Mouse (Mus musculus) CH12.LX (cell line): ENCODE data around the gene Rragd.
A peak's percentile ranks its signal among the peaks of the same experiment; 100 is the strongest.

Experiments used
- CTCF ChIP-seq, 2 experiments: IDR thresholded peaks in 1 of 2; conservative IDR thresholded peaks in 1 of 2; 2 replicates each; pipeline ENCODE4 v1.5.1; 2011 to 2012; ENCODE audit warnings: low read depth in 2 of 2, low read length in 2 of 2, improper control_type of control experiment in 1 of 2, inconsistent platforms in 1 of 2, mild to moderate bottlenecking in 1 of 2, moderate library complexity in 1 of 2
- EP300 ChIP-seq: IDR thresholded peaks from 2 replicates; pipeline ENCODE4 v1.6.1; 2011; ENCODE audit warnings: low read length, improper control_type of control experiment
- IRF4 ChIP-seq: IDR thresholded peaks from 2 replicates; pipeline ENCODE4 v1.6.1; 2014; ENCODE audit warnings: low read depth, mild to moderate bottlenecking, inconsistent platforms, low read length, improper control_type of control experiment
- MAFK ChIP-seq: IDR thresholded peaks from 2 replicates; pipeline ENCODE4 v1.6.1; 2011; ENCODE audit warnings: low read length, improper control_type of control experiment; ENCODE audit not compliant: insufficient replicate concordance
- MEF2A ChIP-seq: IDR thresholded peaks from 2 replicates; pipeline ENCODE4 v1.6.1; 2014; ENCODE audit warnings: low read depth, mild to moderate bottlenecking, inconsistent platforms, low read length, improper control_type of control experiment, borderline replicate concordance
- MXI1 ChIP-seq: IDR thresholded peaks from 2 replicates; pipeline ENCODE4 v1.6.1; 2011; ENCODE audit warnings: mild to moderate bottlenecking, low read depth, low read length, improper control_type of control experiment
- POLR2A ChIP-seq: IDR thresholded peaks from 2 replicates; pipeline ENCODE4 v1.6.1; 2011; ENCODE audit warnings: low read depth, mild to moderate bottlenecking, improper control_type of control experiment, low read length
- SIN3A ChIP-seq: IDR thresholded peaks from 2 replicates; pipeline ENCODE4 v1.6.1; 2012; ENCODE audit warnings: low read length, improper control_type of control experiment, inconsistent platforms
- ZKSCAN1 ChIP-seq: IDR thresholded peaks from 2 replicates; pipeline ENCODE4 v1.6.1; 2012; ENCODE audit warnings: low read depth, inconsistent platforms, low read length, improper control_type of control experiment, borderline replicate concordance
- ZMIZ1 ChIP-seq: IDR thresholded peaks from 2 replicates; pipeline ENCODE4 v1.6.1; 2012; ENCODE audit warnings: low read depth, mild to moderate bottlenecking, inconsistent platforms, low read length, improper control_type of control experiment

DNA sequence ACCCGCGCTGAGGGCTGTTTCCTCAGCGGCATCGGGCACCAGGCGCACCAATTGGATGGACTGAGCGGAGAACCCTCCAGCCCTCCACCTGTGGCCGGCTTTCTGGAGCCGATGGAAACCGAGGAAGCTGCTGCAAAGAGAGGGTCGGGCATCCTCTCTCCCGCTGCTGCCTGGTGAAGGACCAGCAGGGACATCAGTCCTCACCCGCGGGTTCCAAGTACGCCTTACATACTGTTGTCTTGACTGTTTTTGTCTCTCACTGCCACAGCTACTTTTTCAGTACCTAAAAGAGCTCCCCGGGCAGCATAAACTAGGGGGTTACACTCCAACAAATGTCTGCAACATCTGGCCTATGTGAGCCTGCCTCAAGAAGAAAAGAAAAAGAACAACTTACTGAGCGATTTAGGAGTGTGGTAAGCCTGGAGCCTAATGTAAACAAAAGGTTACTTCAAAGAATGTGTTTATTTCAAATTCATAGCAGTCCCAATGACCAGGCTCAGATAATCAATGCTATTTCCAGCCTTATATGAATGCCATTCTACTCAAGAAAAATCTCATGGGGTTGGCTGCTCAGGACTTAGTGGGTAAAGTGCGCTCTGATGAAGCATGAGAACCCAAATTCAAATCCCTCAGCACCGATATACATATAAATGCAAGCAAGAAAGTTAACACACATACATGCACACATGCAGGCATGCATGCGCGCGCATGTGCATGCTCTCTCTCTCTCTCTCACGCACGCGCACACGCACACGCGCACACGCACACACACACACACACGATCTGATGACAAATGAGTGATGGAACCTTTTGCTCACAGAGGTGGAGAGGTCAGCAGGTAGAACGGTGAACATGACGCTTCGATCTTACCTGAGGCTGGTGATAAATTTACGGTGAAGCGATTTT, 31.5 kb upstream of the Rragd start:
- TF ChIP-seq IRF4 (no peak), CTCF (conservative IDR thresholded peaks at IDR 0.05 in 1 of 2, IDR thresholded peaks at IDR 0.05 in 1 of 2; ENCODE audit: low read depth in 2 of 2, low read length in 2 of 2) (no peak), POLR2A (no peak), ZKSCAN1 (no peak), MEF2A (0 out of 2 replicates have a peak, but pooled peaks have one; percentile 0), ZMIZ1 (no peak), EP300 (no peak), MXI1 (no peak), MAFK (no peak), SIN3A (no peak)
